Mouse (Mus musculus): ENCODE results near the gene Arhgap17.

GRCm38 (mm10) chr7:123416803-123417202, 47.1 kb upstream of the Arhgap17 start:
- no peak for TF ChIP-seq POLR2A (IDR thresholded peaks at IDR 0.05; ENCODE audit: borderline replicate concordance, low read depth, low read length)
- no peak for TF ChIP-seq CTCF (IDR thresholded peaks at IDR 0.05; ENCODE audit: low read depth, low read length)

Measured in bone marrow macrophage, adult 2 months (primary cell).